Mouse (Mus musculus) limb, embryonic 12.5 days (tissue): ENCODE measurements at regions not wholly inside any gene's neighbourhood (a gene's known extent, or its start where the extent isn't known, plus 50 kb on each side); places are given as distances from the start of the nearest gene placed in this dataset.
A peak's percentile ranks its signal among the peaks of the same experiment; 100 is the strongest.
"Not testable (repeated sequence)": the region's sequence is repeated elsewhere in the genome, so short reads cannot be mapped to it uniquely, and the experiment has no call there.

Experiments used
- ATAC-seq: fragments of 200-750 bp; cut with Nextera tagmentation; 2 replicates; pipeline ENCODE4 v1.8.0; 2017; ENCODE audit warnings: low read depth, moderate TSS enrichment; ENCODE audit not compliant: insufficient number of reproducible peaks, insufficient read depth, low FRiP score, low TSS enrichment
- H3K27ac ChIP-seq: fragments of 300-500 bp; sonication (generic); 2 replicates; pipeline ENCODE4 v1.5.1; 2016; ENCODE audit warnings: mild to moderate bottlenecking, moderate library complexity
- H3K27me3 ChIP-seq: fragments of 300-500 bp; sonication (generic); 2 replicates; pipeline ENCODE4 v1.6.1; 2016; ENCODE audit warnings: mild to moderate bottlenecking, moderate library complexity
- H3K36me3 ChIP-seq: fragments of 300-500 bp; sonication (generic); 2 replicates; pipeline ENCODE4 v1.6.1; 2016; ENCODE audit warnings: mild to moderate bottlenecking, moderate library complexity
- H3K4me1 ChIP-seq: fragments of 300-500 bp; sonication (generic); replicated peaks from 2 replicates; pipeline ENCODE4 v1.6.1; 2016
- H3K4me2 ChIP-seq: fragments of 300-500 bp; sonication (generic); 2 replicates; pipeline ENCODE4 v1.6.1; 2016; ENCODE audit warnings: mild to moderate bottlenecking, moderate library complexity
- H3K4me3 ChIP-seq: fragments of 300-500 bp; sonication (generic); replicated peaks from 2 replicates; pipeline ENCODE4 v1.5.1; 2016; ENCODE audit warnings: mild to moderate bottlenecking
- H3K9ac ChIP-seq: fragments of 300-500 bp; sonication (generic); replicated peaks from 2 replicates; pipeline ENCODE4 v1.6.1; 2016; ENCODE audit warnings: mild to moderate bottlenecking, moderate library complexity
- H3K9me3 ChIP-seq: fragments of 300-500 bp; sonication (generic); 2 replicates; pipeline ENCODE4 v1.6.1; 2016; ENCODE audit warnings: mild to moderate bottlenecking, moderate library complexity
- WGBS: fragments of 180-500 bp; shearing (Covaris S2); methylation state at CpG from one replicate; pipeline ENCODE4 v1.1.7; 2016; 5-methylcytosine and 5-hydroxymethylcytosine counted together

- Histone ChIP-seq H3K4me2 (no peak overlapping the region), H3K4me1 (no peaks in the 10 kb centered on the region), H3K36me3 (no peaks in the 10 kb centered on the region), H3K27me3 (no peaks in the 10 kb centered on the region), H3K9me3 (no peaks in the 10 kb centered on the region), H3K27ac (no peak overlapping the region), H3K9ac (no peak overlapping the region), H3K4me3 (no peak overlapping the region)
- no peak for ATAC-seq
- WGBS = 99% methylated on average over 2 of the region's 2 CpGs
These were observed 271.8 kb downstream of the Gabrg2 start for GRCm38 (mm10) chr11:41728839-41729238.

DNA sequence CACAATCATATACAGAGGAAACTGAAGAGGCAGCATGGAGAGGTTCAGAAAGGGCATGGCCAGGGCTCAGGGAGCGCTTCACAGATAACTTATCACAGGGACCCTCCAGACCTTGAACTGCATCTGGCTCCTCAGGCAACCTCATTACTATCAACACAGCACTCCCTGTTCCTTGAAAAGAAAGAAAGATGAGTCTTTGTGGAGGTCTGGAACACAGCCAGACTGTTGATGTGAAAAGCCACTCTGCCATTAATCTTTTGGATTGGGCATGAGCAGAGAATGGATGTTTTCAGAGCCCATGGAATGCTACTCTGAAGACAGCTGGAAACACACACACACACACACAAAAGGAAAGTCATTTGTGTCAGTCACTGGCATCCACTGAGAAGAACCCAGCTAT, 284.0 kb downstream of the Gabrg2 start:
- H3K4me2 ChIP-seq = no peak overlapping the region
- H3K9me3 ChIP-seq = no peaks in the 10 kb centered on the region
- H3K4me3 ChIP-seq = no peak overlapping the region
- no peak for ATAC-seq
- H3K4me1 ChIP-seq = no peaks in the 10 kb centered on the region
- H3K9ac ChIP-seq = no peak overlapping the region
- no peaks in the 10 kb centered on the region for H3K36me3 ChIP-seq
- 87% methylated on average over 1 of the region's 1 CpGs for WGBS
- no peaks in the 10 kb centered on the region for H3K27me3 ChIP-seq
- H3K27ac ChIP-seq = no peak overlapping the region

DNA sequence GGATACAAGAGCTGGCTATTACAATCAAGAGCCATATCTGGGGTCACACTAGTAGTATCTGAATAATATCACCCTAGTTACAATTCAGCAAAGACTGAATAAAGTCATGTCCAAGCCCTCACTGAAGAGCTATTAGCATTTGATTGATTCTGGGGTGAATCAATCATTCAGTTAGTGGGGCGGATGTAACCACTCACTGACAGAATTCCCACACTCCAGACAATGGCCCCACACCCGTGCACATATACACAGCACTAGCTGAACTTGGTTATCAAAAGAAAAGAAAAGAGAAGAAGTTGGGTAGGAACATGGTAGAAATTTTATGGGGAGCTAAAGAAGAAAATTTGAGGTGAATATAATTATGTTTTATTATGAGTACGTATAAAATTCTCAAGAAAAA, 310.0 kb downstream of the Gabrg2 start:
- H3K27ac ChIP-seq = no peak overlapping the region
- no peak overlapping the region for H3K4me2 ChIP-seq
- H3K9me3 ChIP-seq = no peaks in the 10 kb centered on the region
- no peaks in the 10 kb centered on the region for H3K4me1 ChIP-seq
- H3K9ac ChIP-seq = no peak overlapping the region
- no peak overlapping the region for H3K4me3 ChIP-seq
- no peak for ATAC-seq
- no peaks in the 10 kb centered on the region for H3K27me3 ChIP-seq
- 86% methylated on average over 3 of the region's 3 CpGs for WGBS
- no peaks in the 10 kb centered on the region for H3K36me3 ChIP-seq

DNA sequence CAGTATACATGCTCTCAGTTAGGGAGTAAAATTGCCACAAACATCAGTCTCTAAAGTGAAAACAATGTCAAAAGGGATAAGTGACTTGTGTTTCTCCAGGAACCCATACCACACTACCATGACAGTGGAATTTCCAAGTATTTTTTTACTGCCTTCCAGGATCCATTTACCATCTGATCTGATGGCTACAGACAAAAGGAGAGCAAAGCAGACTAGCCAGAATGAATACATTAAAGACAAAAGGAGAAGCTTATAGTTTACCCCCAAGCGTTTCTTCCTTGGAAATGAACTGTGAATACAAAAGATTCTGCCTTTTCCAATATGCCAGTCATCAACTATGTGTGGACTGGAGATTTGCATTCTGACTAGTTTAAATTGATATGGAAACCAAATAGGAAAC, 317.7 kb downstream of the Gabrg2 start:
- ATAC-seq = no peak
- no peaks in the 10 kb centered on the region for H3K27me3 ChIP-seq
- no peaks in the 10 kb centered on the region for H3K9me3 ChIP-seq
- H3K9ac ChIP-seq = no peak overlapping the region
- H3K4me2 ChIP-seq = no peak overlapping the region
- no peak overlapping the region for H3K4me3 ChIP-seq
- H3K27ac ChIP-seq = no peak overlapping the region
- 67% methylated on average over 1 of the region's 1 CpGs for WGBS
- H3K36me3 ChIP-seq = no peaks in the 10 kb centered on the region
- H3K4me1 ChIP-seq = no peaks in the 10 kb centered on the region

GRCm38 (mm10) chr11:41652566-41652965, 348.1 kb downstream of the Gabrg2 start:
- ATAC-seq = no peak
- H3K36me3 ChIP-seq = no peaks in the 10 kb centered on the region
- H3K4me1 ChIP-seq = no peaks in the 10 kb centered on the region
- H3K27ac ChIP-seq = no peak overlapping the region
- no peak overlapping the region for H3K4me2 ChIP-seq
- no peak overlapping the region for H3K4me3 ChIP-seq
- H3K9ac ChIP-seq = no peak overlapping the region
- no peaks in the 10 kb centered on the region for H3K27me3 ChIP-seq
- no peaks in the 10 kb centered on the region for H3K9me3 ChIP-seq
- 68% methylated on average over 1 of the region's 1 CpGs for WGBS

DNA sequence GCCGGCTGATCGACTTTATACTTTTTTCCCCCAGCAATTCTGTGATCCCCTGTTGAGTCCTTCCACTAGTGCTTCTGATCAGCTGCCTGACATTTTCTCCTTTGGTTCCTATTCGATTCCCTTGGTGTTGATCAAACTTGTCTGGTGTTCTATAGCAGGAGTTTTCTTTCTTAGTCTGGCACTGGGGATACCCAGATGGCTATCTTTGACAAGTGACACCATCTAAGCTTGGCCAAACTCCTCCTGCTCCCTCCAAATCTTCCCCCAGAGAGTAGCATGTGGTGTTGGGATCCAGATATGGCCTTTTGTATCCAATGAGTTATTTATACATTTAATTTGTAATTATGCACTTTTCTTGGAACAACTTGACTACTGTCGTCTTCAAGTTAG, 355.2 kb downstream of the Gabrg2 start:
- no peak overlapping the region for H3K27ac ChIP-seq
- H3K4me2 ChIP-seq = no peak overlapping the region
- H3K4me1 ChIP-seq = no peaks in the 10 kb centered on the region; the same call in 1 of the 2 replicates
- H3K9ac ChIP-seq = no peak overlapping the region
- no peaks in the 10 kb centered on the region for H3K36me3 ChIP-seq
- WGBS = 17% methylated on average over 4 of the region's 4 CpGs
- H3K27me3 ChIP-seq = no peaks in the 10 kb centered on the region
- no peaks in the 10 kb centered on the region for H3K9me3 ChIP-seq
- H3K4me3 ChIP-seq = no peak overlapping the region
- no peak for ATAC-seq

- no peak overlapping the region for H3K27ac ChIP-seq
- peak; percentile 88 for ATAC-seq
- H3K27me3 ChIP-seq = no peaks in the 10 kb centered on the region
- 25% methylated on average over 7 of the region's 7 CpGs for WGBS
- H3K36me3 ChIP-seq = no peaks in the 10 kb centered on the region
- no peak overlapping the region for H3K4me3 ChIP-seq
- no peaks in the 10 kb centered on the region; the same call in 1 of the 2 replicates for H3K4me1 ChIP-seq
- no peaks in the 10 kb centered on the region for H3K9me3 ChIP-seq
- H3K4me2 ChIP-seq = no peak overlapping the region
- no peak overlapping the region for H3K9ac ChIP-seq
These were observed 355.7 kb downstream of the Gabrg2 start for GRCm38 (mm10) chr11:41644725-41645501.

- H3K4me3 ChIP-seq = no peak overlapping the region
- H3K4me1 ChIP-seq = no peaks in the 10 kb centered on the region; the same call in 1 of the 2 replicates
- no peak overlapping the region for H3K27ac ChIP-seq
- no peak overlapping the region for H3K9ac ChIP-seq
- 81% methylated on average over 3 of the region's 3 CpGs for WGBS
- no peaks in the 10 kb centered on the region for H3K36me3 ChIP-seq
- ATAC-seq = no peak
- H3K4me2 ChIP-seq = no peak overlapping the region
- H3K9me3 ChIP-seq = no peaks in the 10 kb centered on the region
- H3K27me3 ChIP-seq = no peaks in the 10 kb centered on the region
These were observed 356.6 kb downstream of the Gabrg2 start for GRCm38 (mm10) chr11:41644083-41644482.

- Histone ChIP-seq H3K9me3 (no peaks in the 10 kb centered on the region), H3K4me1 (no peaks in the 10 kb centered on the region), H3K9ac (no peak overlapping the region), H3K27ac (no peak overlapping the region), H3K4me2 (no peak overlapping the region), H3K27me3 (no peaks in the 10 kb centered on the region), H3K4me3 (no peak overlapping the region), H3K36me3 (no peaks in the 10 kb centered on the region)
- WGBS = 95% methylated on average over 1 of the region's 1 CpGs
- no peak for ATAC-seq
These were observed 401.7 kb downstream of the Gabrg2 start for GRCm38 (mm10) chr11:41599006-41599405.

- Histone ChIP-seq H3K4me2 (no peak overlapping the region), H3K36me3 (no peaks in the 10 kb centered on the region), H3K4me1 (no peaks in the 10 kb centered on the region), H3K27ac (no peak overlapping the region), H3K9ac (no peak overlapping the region), H3K4me3 (no peak overlapping the region), H3K9me3 (no peaks in the 10 kb centered on the region), H3K27me3 (no peaks in the 10 kb centered on the region)
- ATAC-seq = no peak
- WGBS = 57% methylated on average over 6 of the region's 6 CpGs
These were observed 402.2 kb downstream of the Gabrg2 start for GRCm38 (mm10) chr11:41598431-41598830.

DNA sequence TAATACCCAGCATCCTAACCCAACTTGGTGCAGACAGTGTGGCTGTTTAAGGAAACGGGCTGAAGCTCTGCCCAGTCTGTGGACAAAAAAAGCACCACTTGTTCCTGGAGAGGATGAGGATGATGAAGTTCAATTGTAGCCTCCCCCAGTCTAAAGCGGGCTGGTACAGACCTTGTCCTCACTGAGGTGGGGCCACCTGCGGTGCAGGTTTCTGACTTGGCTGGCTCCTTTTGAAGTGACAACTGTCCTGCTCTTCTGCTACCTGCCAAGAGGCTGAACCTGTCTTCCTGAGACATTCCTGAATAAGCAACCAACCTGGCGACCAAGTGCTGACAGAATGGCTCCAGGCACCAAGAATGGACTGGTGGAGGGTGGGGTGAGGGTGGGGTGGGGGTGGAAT, 409.2 kb downstream of the Gabrg2 start:
- H3K36me3 ChIP-seq, H3K27ac ChIP-seq, H3K27me3 ChIP-seq, H3K4me3 ChIP-seq, ATAC-seq, H3K9me3 ChIP-seq, H3K4me2 ChIP-seq, H3K4me1 ChIP-seq, H3K9ac ChIP-seq: not testable (repeated sequence)
- WGBS = 68% methylated on average over 4 of the region's 4 CpGs
